Mouse (Mus musculus): ENCODE results near the gene Arl11. TPM values are rescaled to one million over a fixed set of nuclear protein-coding genes. Genes with fewer than 3 reads are reported as not detected.

The Arl11 gene
- polyA plus RNA-seq, 1 experiment from 2014 or later = 1.5 TPM

GRCm38 (mm10) chr14:61290664-61291063, 18.9 kb upstream of the Arl11 start:
- TF ChIP-seq CTCF (IDR thresholded peaks at IDR 0.05; ENCODE audit: low read depth) = no peak
- no peak overlapping the region for H3K27ac ChIP-seq (ENCODE audit: low read depth, low read length)
- H3K9ac ChIP-seq (ENCODE audit: low read depth, low read length) = no peak overlapping the region
- no peak overlapping the region for H3K4me2 ChIP-seq (replicated peaks; ENCODE audit: low read depth)
- no peaks in the 10 kb centered on the region for H3K4me1 ChIP-seq (replicated peaks; ENCODE audit: control insufficient read depth, insufficient read depth, low read length)
- no peaks in the 10 kb centered on the region for H3K9me3 ChIP-seq (ENCODE audit: control insufficient read depth)
- H3K36me3 ChIP-seq (ENCODE audit: control insufficient read depth, insufficient read depth) = no peaks in the 10 kb centered on the region
- no peak overlapping the region for H3K4me3 ChIP-seq (ENCODE audit: low read depth, low read length)
- peak; percentile 69 for ATAC-seq
- H3K27me3 ChIP-seq (replicated peaks; ENCODE audit: control insufficient read depth, insufficient read depth, low read length) = no peaks in the 10 kb centered on the region
- 35% methylated on average over 3 of the region's 3 CpGs for WGBS

- no peak overlapping the region for H3K9ac ChIP-seq (ENCODE audit: low read depth, low read length)
- no peaks in the 10 kb centered on the region for H3K27me3 ChIP-seq (replicated peaks; ENCODE audit: control insufficient read depth, insufficient read depth, low read length)
- WGBS = 58% methylated on average over 16 of the region's 16 CpGs
- H3K4me2 ChIP-seq (replicated peaks; ENCODE audit: low read depth) = no peak overlapping the region; the same call in 1 of the 2 replicates
- no peaks in the 10 kb centered on the region for H3K36me3 ChIP-seq (ENCODE audit: control insufficient read depth, insufficient read depth)
- no peaks in the 10 kb centered on the region for H3K4me1 ChIP-seq (replicated peaks; ENCODE audit: control insufficient read depth, insufficient read depth, low read length)
- H3K4me3 ChIP-seq (ENCODE audit: low read depth, low read length) = no peak overlapping the region
- ATAC-seq = no peak
- no peaks in the 10 kb centered on the region for H3K9me3 ChIP-seq (ENCODE audit: control insufficient read depth)
- TF ChIP-seq CTCF (IDR thresholded peaks at IDR 0.05; ENCODE audit: low read depth) = peak; percentile 59
- no peak overlapping the region for H3K27ac ChIP-seq (ENCODE audit: low read depth, low read length)
Measured at GRCm38 (mm10) chr14:61293884-61294737, 15.4 kb upstream of the Arl11 start.

GRCm38 (mm10) chr14:61294738-61295079, 14.8 kb upstream of the Arl11 start:
- Histone ChIP-seq H3K4me1 (replicated peaks; ENCODE audit: control insufficient read depth, insufficient read depth, low read length) (no peaks in the 10 kb centered on the region), H3K9me3 (ENCODE audit: control insufficient read depth) (no peaks in the 10 kb centered on the region), H3K9ac (ENCODE audit: low read depth, low read length) (no peak overlapping the region), H3K36me3 (ENCODE audit: control insufficient read depth, insufficient read depth) (no peaks in the 10 kb centered on the region), H3K4me3 (ENCODE audit: low read depth, low read length) (no peak overlapping the region), H3K27ac (ENCODE audit: low read depth, low read length) (no peak overlapping the region), H3K27me3 (replicated peaks; ENCODE audit: control insufficient read depth, insufficient read depth, low read length) (no peaks in the 10 kb centered on the region), H3K4me2 (replicated peaks; ENCODE audit: low read depth) (no peak overlapping the region; the same call in 1 of the 2 replicates)
- peak; percentile 55 for TF ChIP-seq CTCF (IDR thresholded peaks at IDR 0.05; ENCODE audit: low read depth)
- WGBS = 27% methylated on average over 6 of the region's 6 CpGs
- ATAC-seq = no peak

- Histone ChIP-seq H3K27me3 (replicated peaks; ENCODE audit: control insufficient read depth, insufficient read depth, low read length) (no peaks in the 10 kb centered on the region), H3K9ac (ENCODE audit: low read depth, low read length) (no peak overlapping the region), H3K27ac (ENCODE audit: low read depth, low read length) (no peak overlapping the region), H3K4me3 (ENCODE audit: low read depth, low read length) (no peak overlapping the region), H3K36me3 (ENCODE audit: control insufficient read depth, insufficient read depth) (no peaks in the 10 kb centered on the region), H3K9me3 (ENCODE audit: control insufficient read depth) (no peaks in the 10 kb centered on the region), H3K4me1 (replicated peaks; ENCODE audit: control insufficient read depth, insufficient read depth, low read length) (no peaks in the 10 kb centered on the region), H3K4me2 (replicated peaks; ENCODE audit: low read depth) (no peak overlapping the region)
- WGBS = 82% methylated on average over 6 of the region's 6 CpGs
- no peak for TF ChIP-seq CTCF (IDR thresholded peaks at IDR 0.05; ENCODE audit: low read depth)
- no peak for ATAC-seq
Measured at GRCm38 (mm10) chr14:61299810-61300209, 9.7 kb upstream of the Arl11 start.

GRCm38 (mm10) chr14:61301323-61301722, 8.2 kb upstream of the Arl11 start:
- Histone ChIP-seq H3K4me3 (ENCODE audit: low read depth, low read length) (no peak overlapping the region), H3K4me2 (replicated peaks; ENCODE audit: low read depth) (no peak overlapping the region), H3K27ac (ENCODE audit: low read depth, low read length) (no peak overlapping the region), H3K36me3 (ENCODE audit: control insufficient read depth, insufficient read depth) (no peaks in the 10 kb centered on the region), H3K27me3 (replicated peaks; ENCODE audit: control insufficient read depth, insufficient read depth, low read length) (no peaks in the 10 kb centered on the region), H3K4me1 (replicated peaks; ENCODE audit: control insufficient read depth, insufficient read depth, low read length) (no peaks in the 10 kb centered on the region), H3K9me3 (ENCODE audit: control insufficient read depth) (no peaks in the 10 kb centered on the region), H3K9ac (ENCODE audit: low read depth, low read length) (no peak overlapping the region)
- TF ChIP-seq CTCF (IDR thresholded peaks at IDR 0.05; ENCODE audit: low read depth) = no peak
- ATAC-seq = no peak
- WGBS = 55% methylated on average over 2 of the region's 2 CpGs

GRCm38 (mm10) chr14:61302428-61302827, 7.1 kb upstream of the Arl11 start:
- H3K4me3 ChIP-seq (ENCODE audit: low read depth, low read length) = no peak overlapping the region
- no peaks in the 10 kb centered on the region for H3K36me3 ChIP-seq (ENCODE audit: control insufficient read depth, insufficient read depth)
- no peak for ATAC-seq
- H3K27me3 ChIP-seq (replicated peaks; ENCODE audit: control insufficient read depth, insufficient read depth, low read length) = no peaks in the 10 kb centered on the region
- H3K27ac ChIP-seq (ENCODE audit: low read depth, low read length) = no peak overlapping the region
- H3K9ac ChIP-seq (ENCODE audit: low read depth, low read length) = no peak overlapping the region
- no peak overlapping the region for H3K4me2 ChIP-seq (replicated peaks; ENCODE audit: low read depth)
- H3K4me1 ChIP-seq (replicated peaks; ENCODE audit: control insufficient read depth, insufficient read depth, low read length) = no peaks in the 10 kb centered on the region
- 59% methylated on average over 2 of the region's 2 CpGs for WGBS
- TF ChIP-seq CTCF (IDR thresholded peaks at IDR 0.05; ENCODE audit: low read depth) = no peak
- no peaks in the 10 kb centered on the region for H3K9me3 ChIP-seq (ENCODE audit: control insufficient read depth)
